Mouse (Mus musculus) right cerebral cortex, adult 2 months (tissue): Measurements from ENCODE around the gene Rtf1.

ENCODE experiments used
- DNase-seq, 2 experiments: peaks; one replicate each; pipeline ENCODE4 v3.0.0; 2021 to 2022; ENCODE audit warnings: low spot score in 2 of 2

The Rtf1 gene

DNA sequence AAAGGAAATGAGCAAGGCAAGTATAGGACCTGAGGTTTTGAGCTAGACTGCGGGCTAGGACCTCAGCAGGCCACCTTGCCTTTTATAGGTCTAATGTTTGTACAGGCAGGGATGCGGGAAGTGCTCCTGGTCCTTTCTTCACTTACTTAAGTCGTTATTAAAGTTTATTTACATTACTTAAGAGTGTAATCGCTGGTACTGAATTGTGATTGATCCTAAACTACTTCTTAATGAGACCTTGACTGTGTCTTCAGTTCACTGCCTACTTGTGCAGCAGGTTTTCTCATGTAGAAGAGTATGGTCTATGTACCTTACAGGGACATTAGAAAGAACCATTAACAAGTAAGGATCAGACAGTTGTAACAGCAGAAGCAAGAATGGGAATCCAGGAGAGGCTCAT lies 55.9 kb downstream of the Rtf1 start:
- no peak for DNase-seq

- no peak for DNase-seq
These were observed 62.3 kb downstream of the Rtf1 start for GRCm38 (mm10) chr2:119737124-119737523.

DNA sequence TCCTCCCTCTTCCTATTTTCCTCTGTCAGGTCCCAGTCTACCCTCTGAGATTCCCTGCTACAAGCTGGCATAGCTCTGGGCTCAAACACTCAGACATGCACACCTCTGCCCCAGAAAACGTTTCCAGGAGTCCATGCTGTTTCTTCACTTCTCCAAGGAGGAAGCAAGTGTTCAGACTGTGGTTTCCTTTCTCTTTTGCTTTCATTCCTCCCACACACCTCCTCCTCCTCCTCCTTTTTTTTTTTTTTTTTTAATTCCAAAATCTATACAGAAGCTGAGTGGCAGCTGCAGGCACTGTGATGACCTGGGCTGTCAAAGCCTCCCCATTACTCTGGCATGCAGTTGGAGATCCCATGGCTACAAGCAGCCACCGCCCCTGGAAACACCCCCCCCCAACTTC lies 65.7 kb downstream of the Rtf1 start:
- DNase-seq, result no peak

- peak; percentile 45 to 49 for DNase-seq
These were observed 66.9 kb downstream of the Rtf1 start, which contains the start of gene Itpka for GRCm38 (mm10) chr2:119741581-119742411. TSS of gene Itpka (plus strand) at chr2:119742337.

DNA sequence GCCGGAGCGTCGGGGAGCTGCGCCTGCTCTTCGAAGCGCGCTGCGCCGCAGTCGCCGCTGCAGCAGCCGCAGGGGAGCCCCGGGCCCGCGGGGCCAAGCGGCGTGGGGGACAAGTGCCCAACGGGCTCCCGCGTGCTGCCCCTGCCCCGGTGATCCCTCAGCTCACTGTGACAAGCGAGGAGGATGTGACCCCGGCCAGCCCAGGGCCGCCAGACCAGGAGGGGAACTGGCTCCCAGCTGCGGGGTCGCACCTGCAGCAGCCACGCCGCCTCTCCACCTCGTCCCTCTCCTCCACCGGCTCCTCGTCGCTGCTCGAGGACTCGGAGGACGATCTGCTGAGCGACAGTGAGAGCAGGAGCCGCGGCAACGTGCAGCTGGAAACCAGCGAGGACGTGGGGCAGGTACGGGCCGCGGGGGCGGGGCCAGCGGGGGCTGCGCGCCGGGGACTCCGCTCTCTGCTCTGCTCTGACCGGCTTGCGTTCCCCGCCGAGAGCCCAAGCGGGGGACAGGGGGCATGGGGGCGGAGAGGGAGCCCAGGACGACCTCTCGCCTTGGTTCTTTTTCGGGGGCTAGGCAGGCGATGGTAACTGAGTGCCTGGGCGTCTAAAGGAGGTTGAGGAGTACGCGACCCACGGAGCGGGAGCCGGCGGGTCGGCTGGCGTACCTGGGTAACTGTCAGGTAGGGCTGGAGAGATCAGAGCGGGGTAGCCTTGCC lies 67.8 kb downstream of the Rtf1 start:
- peak; percentile 56 to 58 for DNase-seq

GRCm38 (mm10) chr2:119743176-119743807 lies 68.4 kb downstream of the Rtf1 start:
- DNase-seq, result peak; percentile 68 to 80

DNA sequence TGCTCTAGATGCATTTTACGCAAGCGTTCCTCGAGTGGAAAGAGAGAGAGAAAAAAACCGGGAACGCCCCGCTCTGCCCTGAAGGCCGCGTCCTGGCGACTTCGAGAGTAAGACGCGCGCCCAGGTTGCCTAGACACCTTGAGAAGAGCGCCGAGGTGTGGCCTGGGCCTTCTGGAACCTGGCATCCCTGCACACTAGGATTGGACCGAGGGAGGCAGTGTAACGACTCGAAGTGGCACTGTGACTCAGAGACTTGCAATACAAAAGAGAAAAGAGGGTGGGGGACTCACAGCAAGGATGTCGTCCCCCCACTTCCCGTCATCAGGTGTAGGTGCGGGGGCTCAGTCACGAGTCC lies 68.9 kb downstream of the Rtf1 start:
- no peak for DNase-seq

- peak in 1 of 2 experiments; percentile 48 for DNase-seq
These were observed 69.6 kb downstream of the Rtf1 start for GRCm38 (mm10) chr2:119744163-119745111.

GRCm38 (mm10) chr2:119745281-119745680 lies 70.4 kb downstream of the Rtf1 start:
- peak in 1 of 2 experiments; percentile 56 for DNase-seq

GRCm38 (mm10) chr2:119747554-119747953 lies 72.7 kb downstream of the Rtf1 start:
- DNase-seq, result peak; percentile 70 to 79

- peak in 1 of 2 experiments; percentile 47 for DNase-seq
These were observed 74.4 kb downstream of the Rtf1 start for GRCm38 (mm10) chr2:119749260-119749659.

DNA sequence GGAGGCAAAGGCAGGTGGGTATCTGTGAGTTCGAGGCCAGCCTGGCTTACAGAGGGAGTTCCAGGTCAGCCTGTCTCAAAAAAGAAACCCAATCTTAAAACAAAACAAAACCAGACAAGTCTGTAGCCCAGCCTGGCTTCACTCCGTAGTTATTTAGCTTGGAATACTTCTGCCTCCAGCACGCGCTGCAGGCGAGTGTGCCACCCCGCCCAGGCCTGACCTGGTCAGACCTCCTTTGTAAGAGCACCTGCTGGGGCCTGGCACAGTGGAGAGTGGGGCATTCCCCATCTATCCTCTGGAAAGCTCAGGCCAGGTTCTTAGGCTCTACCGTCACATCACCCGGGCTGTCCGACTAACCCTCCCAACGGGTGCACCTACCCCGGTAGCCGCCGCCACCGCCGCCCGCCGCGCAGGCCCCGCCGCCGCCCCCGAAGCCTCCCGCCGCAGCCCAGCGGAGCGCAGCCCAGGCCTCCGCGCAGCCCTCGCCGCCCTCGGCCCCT lies 82.8 kb downstream of the Rtf1 start:
- DNase-seq, result no peak

GRCm38 (mm10) chr2:119758101-119758843 lies 83.4 kb downstream of the Rtf1 start:
- DNase-seq, result no peak

- no peak for DNase-seq
These were observed 84.3 kb downstream of the Rtf1 start for GRCm38 (mm10) chr2:119758844-119759835.

DNA sequence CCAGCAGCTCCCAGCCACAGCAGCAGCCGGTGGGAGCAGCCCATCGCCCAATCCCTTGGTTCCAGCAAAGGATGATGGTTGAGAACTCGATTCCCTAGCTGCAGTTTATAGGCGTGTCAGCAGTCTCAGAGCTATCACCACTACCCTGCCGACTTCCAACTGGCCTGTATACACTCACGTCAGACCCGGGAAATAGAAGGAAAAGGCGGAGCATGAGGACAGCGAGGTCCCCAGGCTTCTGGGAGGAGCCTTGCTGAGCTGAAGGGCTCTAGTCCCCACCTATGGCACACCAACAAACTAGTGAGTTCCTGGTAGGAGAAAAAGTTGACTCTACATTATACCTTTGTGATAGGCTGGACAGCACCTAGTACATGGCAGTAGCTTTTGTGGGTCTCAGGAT lies 85.4 kb downstream of the Rtf1 start, which contains the start of gene Ltk:
Ltk (minus strand) TSS at position 181 of the 400 bp plus-strand sequence.
- no peak for DNase-seq

DNA sequence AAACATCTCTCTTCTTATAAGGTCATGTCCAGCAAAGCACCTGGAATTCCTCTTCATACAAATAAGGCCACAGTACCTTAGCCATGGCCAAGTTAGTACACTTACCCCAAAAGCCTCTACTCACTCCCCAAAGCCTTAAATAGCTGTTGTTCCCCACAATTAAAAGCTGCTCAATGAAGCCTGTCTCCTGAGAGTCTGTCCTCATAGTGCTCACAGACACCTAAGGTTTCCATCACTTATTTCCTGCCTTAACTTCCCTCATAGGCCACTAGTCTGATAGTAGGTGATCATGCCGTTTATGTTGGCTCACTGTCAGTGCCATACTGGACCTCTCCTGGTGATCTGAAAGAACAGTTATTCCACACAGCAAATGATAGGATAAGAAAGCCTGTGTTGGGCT lies 87.4 kb downstream of the Rtf1 start:
- no peak for DNase-seq

DNA sequence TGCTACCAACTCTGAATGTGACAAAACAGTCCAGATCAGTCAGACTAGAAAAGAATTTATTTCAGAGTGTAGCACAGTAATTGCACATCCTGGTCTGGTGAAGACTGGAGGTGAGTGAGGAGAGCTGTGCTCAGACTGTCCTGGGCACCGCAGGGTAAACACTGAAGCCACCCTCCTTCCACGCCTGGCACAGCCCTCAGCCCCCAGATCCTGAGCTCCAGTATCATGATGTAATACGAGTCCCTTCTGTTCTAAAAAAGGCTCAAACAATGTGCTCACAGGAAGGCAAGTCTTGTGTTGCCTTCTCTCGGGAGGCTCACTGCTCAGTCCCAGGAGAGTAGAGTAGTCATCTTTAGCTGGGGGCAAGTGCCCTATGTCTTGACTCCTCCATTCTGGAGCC lies 89.1 kb downstream of the Rtf1 start:
- DNase-seq, result no peak

DNA sequence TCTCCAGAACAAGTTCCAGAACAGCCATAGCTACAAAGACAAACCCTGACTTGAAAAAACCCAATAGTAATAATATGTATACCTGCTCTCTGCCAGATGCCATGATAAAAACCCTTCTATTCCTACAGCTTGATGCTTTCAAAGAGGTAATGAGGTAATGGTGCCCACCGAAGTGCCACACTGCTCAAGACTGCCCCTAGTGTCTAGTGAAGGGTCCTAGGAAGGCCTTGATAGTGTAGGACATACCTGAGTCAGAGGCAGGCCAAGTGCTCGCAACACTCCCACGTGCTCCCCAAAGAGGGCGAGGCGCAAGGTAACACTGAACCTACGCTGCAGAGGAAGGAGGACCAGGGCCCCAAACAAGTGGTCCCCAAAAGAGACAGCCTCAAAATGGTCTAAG lies 92.4 kb downstream of the Rtf1 start:
- no peak for DNase-seq
